Mouse (Mus musculus) heart, postnatal 10 days (tissue): ENCODE data around the gene Aldh3b3. TPM values are rescaled to one million over a fixed set of nuclear protein-coding genes. Genes with fewer than 3 reads are reported as not detected.
"Not testable (repeated sequence)": the region's sequence is repeated elsewhere in the genome, so short reads cannot be mapped to it uniquely, and the experiment has no call there.

Source experiments
- DNase-seq, 2 experiments: peaks; one replicate each; pipeline ENCODE4 v3.0.0; 2021
- intact Hi-C: fragments of 180-260 bp; cut with DNase I; formaldehyde crosslinking; loops from one replicate; pipeline ENCODE4 v1.15.1; 2025
- total RNA-seq, 2 experiments: library from RNA; stranded (reverse); gene quantifications; 2 replicates each; pipeline ENCODE4 v1.2.3; 2021

The Aldh3b3 gene
- total RNA-seq, 2 experiments from 2014 or later, result 0.10 to 0.24 TPM

DNA sequence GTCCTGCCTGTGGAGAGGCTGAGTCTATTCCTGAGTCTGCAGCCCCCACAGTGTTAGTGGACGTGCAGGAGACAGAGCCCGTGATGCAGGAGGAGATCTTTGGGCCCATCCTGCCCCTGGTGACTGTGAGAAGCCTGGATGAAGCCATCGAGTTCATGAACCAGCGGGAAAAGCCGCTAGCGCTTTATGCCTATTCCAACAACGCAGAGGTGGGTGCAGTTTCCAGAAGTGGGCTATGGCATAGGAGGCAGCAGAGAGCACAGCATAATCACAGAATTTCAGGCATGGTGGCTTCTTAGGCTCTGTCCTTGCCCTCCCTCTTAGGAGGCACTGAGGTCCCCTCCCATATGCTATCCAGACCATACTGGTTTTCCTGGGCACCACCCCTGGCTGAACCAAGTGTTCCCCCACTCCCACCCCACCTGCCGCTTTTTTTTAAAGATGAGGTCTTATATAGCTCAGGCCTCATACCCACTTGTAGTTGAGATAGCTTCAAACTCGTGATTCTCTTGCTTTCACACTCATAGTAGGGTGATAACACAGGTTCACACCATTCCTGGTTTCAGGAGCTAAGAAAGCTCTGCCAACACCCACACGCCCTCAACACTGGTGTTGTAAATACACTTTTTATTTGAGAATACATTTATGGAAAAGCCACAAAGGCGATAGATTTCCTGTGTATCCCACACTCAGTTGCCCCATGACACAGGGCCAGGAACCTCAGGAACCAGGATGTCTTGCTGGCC lies 8.1 kb downstream of the Aldh3b3 start:
- no peak for DNase-seq
- intact Hi-C loops, result no loop called here

GRCm38 (mm10) chr19:3967258-3967657 lies 8.8 kb downstream of the Aldh3b3 start:
- no peak for DNase-seq
- intact Hi-C loops, result no loop called here

DNA sequence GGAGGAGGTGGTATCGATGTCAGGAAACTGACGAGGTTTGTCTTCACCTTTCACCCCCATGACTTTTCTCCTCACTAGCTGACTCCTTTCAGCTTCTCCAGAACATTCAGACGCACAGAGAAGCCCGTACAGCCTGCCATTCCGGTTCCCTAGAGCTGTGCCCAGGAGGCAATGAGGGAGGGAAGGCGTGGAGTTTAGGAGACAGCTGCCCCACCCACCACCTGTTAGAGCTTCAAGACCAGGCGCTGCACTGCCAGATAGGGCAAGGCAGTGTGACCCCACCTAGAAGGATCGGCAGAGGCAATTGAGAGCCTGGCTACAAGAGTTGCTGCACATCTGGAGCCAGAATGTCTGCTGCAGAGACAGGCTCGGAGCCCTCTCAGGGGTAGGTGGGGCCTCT lies 13.8 kb downstream of the Aldh3b3 start, which contains the start of gene Aldh3b2:
Aldh3b2 (plus strand) TSS at position 100 of the 400 bp plus-strand sequence.
- no peak for DNase-seq
- intact Hi-C loops, result no loop called here

DNA sequence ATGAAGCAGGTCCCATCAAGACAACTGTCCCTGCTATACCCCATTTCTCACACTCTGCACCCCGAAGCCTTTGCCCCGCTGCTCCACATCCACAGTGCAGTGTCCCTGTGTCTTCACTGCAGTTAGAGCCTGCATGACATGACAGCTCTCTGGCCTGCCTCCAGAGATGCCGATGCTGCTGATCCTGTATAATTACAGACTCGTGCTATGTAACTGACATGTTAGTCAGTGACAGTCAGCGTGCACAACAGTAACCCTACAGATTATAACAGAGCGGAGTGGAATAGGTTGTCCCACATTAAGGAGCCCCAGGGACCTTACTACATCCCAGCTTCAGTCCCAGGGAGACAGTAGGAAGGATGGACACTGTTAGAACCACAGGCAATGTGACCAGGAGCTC lies 16.2 kb downstream of the Aldh3b3 start:
- intact Hi-C loops, DNase-seq: not testable (repeated sequence)

DNA sequence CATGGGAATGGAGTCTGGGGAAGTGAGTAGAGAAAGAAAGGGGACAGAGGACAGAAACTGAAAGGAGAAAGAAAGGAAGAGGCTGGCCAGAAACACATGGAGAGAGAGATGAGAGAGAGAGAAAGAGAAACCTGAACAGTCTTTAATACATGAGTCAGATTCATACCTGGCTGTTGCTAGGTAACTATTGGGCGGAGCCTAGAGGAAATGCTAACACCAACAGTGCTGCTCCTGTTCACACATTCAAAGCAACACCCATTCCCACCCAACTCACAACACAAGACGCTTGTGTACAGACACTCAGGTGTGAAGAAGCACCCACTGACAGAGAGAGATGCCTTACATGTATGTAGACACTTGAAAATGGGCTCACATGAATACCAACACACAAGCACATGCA lies 17.4 kb downstream of the Aldh3b3 start:
- intact Hi-C loops, result no loop called here
- no peak for DNase-seq

- intact Hi-C loops, result loop anchor here (1.0 to 5.0 kb wide), 4 partner anchors 34 to 258 kb away; no protein-coding TSS in a partner anchor
- peak; percentile 88 to 93 for DNase-seq
Observed at GRCm38 (mm10) chr19:3980309-3980708, 21.9 kb downstream of the Aldh3b3 start.

DNA sequence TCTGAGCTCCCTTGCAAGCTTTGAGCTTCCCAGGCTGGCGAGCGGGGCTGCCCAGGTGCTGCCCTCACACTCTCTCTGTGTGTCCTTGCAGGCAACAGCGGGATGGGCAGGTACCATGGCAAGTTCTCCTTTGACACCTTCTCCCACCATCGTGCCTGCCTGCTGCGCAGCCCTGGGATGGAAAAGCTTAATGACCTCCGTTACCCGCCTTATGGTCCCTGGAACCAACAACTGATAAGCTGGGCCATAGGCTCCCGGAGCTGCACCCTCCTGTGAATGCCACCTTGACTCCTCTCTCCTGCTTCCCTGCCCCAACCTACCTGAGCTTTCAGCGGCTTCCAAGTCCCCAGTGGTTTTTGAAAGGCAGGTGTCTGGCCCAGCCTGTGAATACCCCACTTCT lies 22.5 kb downstream of the Aldh3b3 start:
- intact Hi-C loops, result loop anchor here (1.0 to 5.0 kb wide), 4 partner anchors 35 to 259 kb away; no protein-coding TSS in a partner anchor
- DNase-seq, result no peak

DNA sequence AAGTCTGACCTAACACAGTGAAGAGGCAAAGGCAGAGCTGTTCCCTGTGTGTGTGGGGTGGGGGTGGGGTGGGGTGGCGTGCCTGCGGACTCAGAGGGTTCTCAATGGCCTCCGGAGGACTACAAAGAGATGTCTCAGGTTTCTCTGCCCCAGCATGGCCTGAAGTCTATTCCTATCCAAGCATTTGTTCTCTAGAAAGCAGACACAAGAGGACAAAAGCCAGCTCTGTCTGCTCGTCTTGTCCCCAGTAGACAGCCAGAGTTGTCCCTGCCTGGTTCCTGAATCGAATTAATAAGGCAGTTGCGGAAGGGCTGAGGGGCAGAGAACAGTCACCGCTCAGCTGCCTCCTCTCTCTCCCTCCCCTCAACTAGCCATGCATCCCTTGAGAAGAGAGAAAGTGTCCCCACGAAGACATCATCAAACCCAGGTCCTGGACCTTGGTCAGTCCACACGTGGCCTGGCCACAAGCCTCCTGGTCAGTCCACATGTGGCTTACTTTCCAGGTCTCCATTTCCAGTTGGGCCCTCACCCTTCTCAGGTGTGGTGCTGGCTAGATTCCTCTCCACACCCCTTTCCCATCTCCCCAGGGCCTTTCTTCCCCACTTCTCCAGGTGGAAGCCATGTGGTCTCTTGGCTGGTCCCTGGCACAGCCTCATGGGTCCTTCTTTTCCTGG lies 25.2 kb downstream of the Aldh3b3 start:
- DNase-seq, result no peak
- intact Hi-C loops, result loop anchor here (5.0 kb wide), 3 partner anchors 91 to 261 kb away; no protein-coding TSS in a partner anchor

- intact Hi-C loops, result no loop called here
- peak; percentile 63 to 65 for DNase-seq
Observed at GRCm38 (mm10) chr19:3985261-3985681, 26.8 kb downstream of the Aldh3b3 start.

GRCm38 (mm10) chr19:3986334-3986733 lies 27.9 kb downstream of the Aldh3b3 start, which contains the start of gene Acy3:
Gene Acy3, plus strand, starts transcription at chr19:3986570.
- intact Hi-C loops, result no loop called here
- DNase-seq, result peak; percentile 91

- DNase-seq, result no peak
- intact Hi-C loops, result no loop called here
Observed at GRCm38 (mm10) chr19:3988066-3988465, 29.6 kb downstream of the Aldh3b3 start.

DNA sequence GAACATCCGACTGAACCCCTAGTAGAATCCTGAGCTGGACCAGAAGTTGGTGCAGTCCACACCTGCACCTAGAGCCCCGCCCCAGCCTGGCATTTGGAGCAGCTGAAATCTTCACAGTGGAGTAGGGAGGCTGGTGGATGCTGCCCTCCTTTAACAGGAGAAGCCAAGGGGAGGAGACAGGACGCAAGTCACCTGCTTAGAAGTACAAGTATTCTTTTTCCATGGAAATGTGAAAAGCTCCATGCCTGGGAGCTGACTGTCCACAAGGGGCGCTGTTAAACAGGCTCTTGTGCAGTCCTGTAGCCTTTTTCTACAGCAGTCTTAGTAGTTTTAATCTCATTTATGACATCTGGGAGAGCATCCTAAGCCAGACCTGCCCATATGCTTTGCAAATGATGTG lies 30.3 kb downstream of the Aldh3b3 start:
- intact Hi-C loops, result no loop called here
- DNase-seq, result no peak

- DNase-seq, result no peak
- intact Hi-C loops, result no loop called here
Observed at GRCm38 (mm10) chr19:3990804-3991203, 32.4 kb downstream of the Aldh3b3 start.

DNA sequence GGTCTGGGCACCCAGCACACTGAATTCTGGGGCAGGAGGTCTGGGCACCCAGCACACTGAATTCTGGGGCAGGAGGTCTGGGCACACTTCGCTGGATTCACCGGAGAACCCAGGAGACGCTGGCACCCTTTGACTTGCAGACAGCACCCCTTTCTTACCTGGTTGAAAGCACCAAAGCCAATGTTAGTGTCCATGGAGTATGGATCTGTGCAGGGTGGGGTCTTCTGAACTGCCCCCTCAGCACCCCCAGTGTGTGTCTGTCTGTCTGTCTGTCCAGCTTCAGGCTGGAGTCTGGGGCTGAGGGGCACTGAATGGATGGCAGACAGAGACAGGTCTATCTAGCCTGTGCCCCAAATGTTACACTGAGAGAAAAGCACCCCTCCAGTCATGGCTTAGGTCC lies 33.1 kb downstream of the Aldh3b3 start:
- no peak for DNase-seq
- intact Hi-C loops, result no loop called here

- DNase-seq, result no peak
Observed at GRCm38 (mm10) chr19:3991966-3992365, 33.5 kb downstream of the Aldh3b3 start.

GRCm38 (mm10) chr19:3992416-3992815 lies 34.0 kb downstream of the Aldh3b3 start, which contains the start of gene Tbx10:
Gene Tbx10, plus strand, starts transcription at chr19:3992752.
- DNase-seq, result no peak

More at GRCm38 (mm10) chr19:3991966-3992365, 33.5 kb downstream of the Aldh3b3 start:
- intact Hi-C loops, result no loop called here

GRCm38 (mm10) chr19:3994932-3995331 lies 36.5 kb downstream of the Aldh3b3 start:
- no peak for DNase-seq
- intact Hi-C loops, result no loop called here

More at GRCm38 (mm10) chr19:3992416-3992815, 34.0 kb downstream of the Aldh3b3 start, which contains the start of gene Tbx10:
- intact Hi-C loops, result no loop called here

DNA sequence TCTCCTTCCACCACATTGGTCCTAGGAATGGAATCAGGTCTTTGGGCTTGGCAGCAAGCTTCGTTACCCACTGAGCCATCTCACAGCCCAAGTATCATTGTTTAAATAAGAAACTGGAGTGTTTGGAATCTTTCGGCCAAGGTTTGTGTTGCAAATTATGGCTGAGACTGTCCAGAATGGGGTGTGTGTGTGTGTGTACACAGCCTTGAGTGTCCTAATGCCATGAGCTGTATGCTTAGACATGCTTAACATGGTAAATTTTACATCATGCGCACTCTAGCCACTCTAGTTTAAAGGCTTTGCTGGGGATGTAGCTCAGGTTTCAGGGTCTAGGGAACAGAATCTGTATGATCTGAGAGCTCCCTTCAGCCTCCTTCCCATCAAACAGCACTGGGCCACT lies 37.1 kb downstream of the Aldh3b3 start:
- no peak for DNase-seq
- intact Hi-C loops, result no loop called here

DNA sequence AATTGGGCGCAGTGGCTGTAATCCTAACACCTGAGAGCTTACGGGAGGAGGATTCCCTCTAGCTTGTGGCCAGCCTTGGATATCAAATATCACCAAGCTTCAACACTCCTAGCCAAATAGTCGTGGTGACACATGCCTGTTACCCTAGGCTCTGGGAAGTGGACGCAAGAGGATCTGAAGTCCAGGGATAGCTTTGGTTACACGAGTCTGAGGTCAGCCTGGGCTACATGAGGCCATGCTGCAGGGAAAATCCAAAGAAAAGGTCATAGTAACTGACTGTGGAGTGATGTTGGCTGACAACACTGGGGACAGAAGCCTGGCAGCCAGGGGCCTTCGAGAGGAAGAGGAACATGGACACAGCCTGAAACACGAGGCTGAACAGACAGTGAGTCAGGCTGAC lies 37.7 kb downstream of the Aldh3b3 start:
- no peak for DNase-seq
- intact Hi-C loops, result no loop called here

- no peak for DNase-seq
- intact Hi-C loops, result no loop called here
Observed at GRCm38 (mm10) chr19:3996747-3997146, 38.3 kb downstream of the Aldh3b3 start.

DNA sequence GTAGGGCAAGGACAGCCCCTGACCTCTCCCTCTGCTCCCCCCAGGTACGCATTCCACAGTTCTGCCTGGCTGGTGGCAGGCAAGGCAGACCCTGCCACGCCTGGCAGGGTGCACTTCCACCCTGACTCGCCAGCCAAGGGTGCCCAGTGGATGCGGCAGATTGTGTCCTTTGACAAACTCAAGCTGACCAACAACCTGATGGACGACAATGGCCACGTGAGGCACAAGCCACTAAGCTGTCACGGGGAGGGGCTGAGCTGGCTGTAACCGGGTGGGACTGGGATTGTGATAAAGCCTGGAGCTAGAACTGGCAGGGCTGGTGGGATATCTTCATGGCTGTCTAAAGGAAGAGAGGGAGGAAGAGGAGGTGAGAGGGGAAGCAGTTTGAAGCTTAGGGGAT lies 38.8 kb downstream of the Aldh3b3 start:
- intact Hi-C loops, result no loop called here

GRCm38 (mm10) chr19:3998335-3998734 lies 39.9 kb downstream of the Aldh3b3 start:
- intact Hi-C loops, result no loop called here
- no peak for DNase-seq

More for the DNA sequence above, 38.8 kb downstream of the Aldh3b3 start:
- DNase-seq, result no peak
